Mouse (Mus musculus): ENCODE measurements around the gene Gars.
A peak's percentile ranks its signal among the peaks of the same experiment; 100 is the strongest.

Gene Gars

DNA sequence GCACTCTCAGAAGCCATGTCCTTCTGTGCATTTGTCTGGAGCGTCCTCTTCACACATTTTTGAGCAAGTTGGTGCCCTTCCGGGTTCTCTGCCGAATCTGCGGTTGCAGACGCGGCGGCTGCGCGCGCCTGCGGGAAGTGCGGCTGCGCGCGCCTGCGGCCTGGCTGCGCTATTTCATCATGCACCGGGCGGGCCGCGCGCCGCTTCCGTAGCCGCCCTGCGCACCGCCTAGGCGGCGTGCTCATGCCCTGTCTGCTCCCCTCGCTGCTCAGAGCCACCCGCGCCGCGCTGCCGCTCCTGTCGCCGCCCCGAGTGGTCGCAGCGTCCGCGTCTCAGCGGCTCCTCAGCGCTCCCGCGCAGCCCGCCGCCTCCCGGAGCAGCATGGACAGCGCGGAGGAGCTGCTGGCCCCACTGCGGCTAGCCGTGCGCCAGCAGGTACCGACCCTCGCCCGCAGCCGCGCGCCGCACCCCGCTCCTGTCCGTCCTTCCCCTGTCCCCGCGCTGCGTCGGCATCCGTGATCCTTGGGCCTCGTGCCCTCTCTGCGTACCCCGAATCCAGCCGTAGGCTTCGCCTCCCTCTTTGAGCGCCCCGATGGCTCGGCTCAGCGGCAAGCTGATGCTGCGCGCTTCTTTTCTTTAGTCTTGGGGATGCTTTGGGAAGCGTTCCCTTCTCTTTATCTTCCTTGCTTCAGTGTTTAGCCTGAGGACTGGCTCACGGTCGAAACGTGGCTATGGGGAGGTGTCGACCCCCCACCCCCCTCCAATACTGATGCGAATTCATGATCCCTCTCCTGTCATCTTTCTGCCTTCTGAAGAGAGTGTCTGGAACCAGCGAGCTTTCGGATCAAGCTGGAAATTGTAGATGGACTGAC is at the start of gene Gars:
Gene Gars (plus strand): TSS at position 209 of the 872 bp plus-strand sequence.
- peak; percentile 61 for DNase-seq (ENCODE audit: low read depth, low spot score)

DNA sequence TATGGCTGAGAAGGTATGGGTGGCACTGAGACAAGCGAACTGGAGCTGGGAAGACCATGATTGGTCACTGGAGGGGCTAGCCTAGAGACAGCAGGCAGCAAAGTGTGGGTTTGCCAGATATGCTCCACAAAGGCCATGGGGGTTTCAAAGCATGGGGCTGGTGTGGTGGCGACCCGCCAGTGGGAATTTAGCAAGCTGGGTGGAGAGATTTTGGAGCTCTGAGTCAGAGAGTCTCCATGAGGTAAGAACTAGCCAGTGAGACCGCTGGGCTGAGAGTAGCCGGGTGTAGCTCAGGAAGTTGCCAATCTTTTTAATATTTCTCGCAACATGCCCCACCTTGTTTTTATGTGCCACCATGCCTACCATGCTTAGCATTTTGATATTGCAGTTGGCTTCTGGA is 49.7 kb upstream of the Gars start:
- DNase-seq (ENCODE audit: low read depth, low spot score) = no peak

DNA sequence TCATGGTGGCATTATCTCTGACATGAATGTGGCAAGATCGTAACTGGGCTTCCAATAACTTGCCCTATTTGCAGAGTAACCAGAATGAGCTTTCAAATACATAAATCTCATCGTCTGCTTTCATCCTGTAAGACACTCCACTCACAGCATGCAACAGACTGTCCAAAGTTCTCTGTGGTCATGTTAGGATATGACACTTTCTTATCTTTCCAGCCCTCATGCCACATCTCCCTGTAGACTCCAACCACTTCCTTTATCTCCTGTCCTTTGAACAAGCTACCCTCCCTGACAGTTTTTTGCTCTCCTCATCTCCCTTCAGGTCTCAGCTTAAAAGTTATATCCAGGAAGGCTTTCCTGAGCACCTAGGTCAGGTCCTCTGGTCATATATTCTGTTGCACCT is 46.6 kb upstream of the Gars start:
- no peak for DNase-seq (ENCODE audit: low read depth, low spot score)

DNA sequence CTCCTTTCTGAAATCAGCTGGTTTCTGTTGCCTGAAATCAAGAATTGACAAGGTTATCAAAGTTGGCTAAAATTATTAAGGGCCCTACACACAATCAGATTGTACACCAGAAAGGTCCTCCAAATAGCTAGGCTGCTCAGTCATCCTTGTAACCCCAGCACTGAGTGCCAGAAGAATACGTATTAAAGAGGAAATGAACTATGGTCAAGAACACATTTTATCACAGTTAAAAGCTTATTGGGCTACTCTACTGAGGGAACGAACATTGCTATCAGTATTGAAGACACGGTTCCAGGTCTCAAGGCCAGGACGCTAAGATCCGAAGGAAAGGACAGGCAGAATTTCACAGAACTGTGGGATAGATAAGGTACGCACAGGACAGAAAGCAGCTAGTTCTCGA is 45.7 kb upstream of the Gars start:
- DNase-seq (ENCODE audit: low read depth, low spot score) = no peak

DNA sequence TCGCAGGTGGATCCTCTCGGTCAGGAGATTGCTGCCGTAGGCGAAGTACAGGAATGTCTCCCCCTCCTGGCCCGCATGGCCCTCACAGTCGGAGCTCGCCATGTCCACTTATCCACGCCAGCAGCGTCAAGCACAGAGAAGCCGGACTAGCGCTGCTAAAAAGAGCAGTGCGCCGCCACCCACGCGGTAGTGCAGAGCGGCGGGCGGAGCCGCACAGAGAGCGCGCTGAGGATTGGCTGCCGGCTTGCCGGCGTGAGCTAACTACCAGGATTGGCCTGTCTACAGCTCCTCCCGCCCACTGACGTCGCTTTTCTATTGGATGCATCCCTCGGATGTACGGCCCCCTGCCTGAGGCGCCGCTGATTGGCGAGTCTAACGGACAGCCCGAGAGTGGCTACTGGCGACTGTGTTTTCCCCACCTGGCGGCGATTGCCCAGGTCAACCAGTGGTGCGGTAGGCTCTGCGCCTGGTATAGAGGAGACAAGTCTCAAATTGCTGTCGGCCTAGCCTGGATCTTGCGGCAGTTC is 45.0 kb upstream of the Gars start, which contains the start of gene Ggct:
Gene Ggct (minus strand): TSS at position 217 of the 527 bp plus-strand sequence.
- peak; percentile 90 for DNase-seq (ENCODE audit: low read depth, low spot score)

DNA sequence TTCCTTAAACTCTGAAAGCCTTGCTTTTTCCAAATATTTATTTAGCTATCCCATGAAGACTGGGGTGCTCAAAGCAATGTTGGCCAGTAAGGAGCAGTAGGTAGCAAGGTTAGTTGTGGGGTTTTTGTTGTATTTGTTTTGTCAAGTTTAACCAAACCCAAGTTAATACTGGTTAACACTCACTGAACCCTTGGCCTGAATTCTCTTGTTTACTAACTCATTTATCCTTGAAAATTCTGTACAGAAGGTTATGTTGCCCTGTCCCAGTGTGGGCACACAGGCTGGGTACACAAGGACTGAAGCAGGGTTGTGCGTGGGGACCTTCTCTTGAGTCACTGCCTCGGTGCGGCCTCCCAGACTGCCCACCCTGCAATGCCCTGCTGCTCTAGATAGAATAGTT is 41.4 kb upstream of the Gars start:
- no peak for DNase-seq (ENCODE audit: low read depth, low spot score)

DNA sequence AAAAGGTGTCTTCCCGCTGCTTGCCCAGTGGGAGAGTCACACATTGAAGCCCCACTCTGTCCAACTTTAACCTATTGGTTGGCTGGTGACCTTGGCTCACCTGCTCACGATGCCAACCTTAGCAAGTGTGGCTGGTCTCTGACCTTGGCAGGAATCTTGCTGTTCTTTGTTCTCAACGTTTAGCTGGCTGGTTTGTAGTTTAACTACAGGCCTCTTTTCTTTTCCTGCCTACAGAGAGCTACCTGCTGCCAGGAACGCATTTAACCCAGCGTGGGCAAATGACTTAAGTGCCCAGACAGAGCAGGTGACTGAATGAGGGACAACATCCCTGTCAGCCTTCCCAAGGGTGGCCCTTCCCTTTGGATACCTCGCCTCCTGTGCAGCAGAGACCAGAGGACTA is 40.1 kb upstream of the Gars start:
- no peak for DNase-seq (ENCODE audit: low read depth, low spot score)

DNA sequence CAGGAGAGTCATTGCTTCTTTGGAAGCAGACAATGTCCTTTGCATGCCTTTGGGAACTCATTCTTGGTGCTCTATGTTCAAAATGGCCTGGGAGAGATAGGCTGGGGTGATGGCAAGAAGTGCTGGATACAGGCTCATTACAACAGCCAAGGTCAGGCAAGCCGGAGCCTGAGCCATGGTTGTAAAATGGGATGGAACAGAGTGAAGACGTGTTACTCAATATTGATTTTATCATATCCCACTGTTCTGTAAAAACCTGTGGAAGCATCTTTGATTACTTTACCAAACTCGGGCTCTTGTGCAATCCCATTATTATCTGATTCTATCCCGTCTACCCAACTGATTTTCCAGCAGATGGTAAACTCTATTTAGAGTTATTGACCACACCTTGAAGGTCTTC is 36.5 kb upstream of the Gars start:
- DNase-seq (ENCODE audit: low read depth, low spot score) = no peak

DNA sequence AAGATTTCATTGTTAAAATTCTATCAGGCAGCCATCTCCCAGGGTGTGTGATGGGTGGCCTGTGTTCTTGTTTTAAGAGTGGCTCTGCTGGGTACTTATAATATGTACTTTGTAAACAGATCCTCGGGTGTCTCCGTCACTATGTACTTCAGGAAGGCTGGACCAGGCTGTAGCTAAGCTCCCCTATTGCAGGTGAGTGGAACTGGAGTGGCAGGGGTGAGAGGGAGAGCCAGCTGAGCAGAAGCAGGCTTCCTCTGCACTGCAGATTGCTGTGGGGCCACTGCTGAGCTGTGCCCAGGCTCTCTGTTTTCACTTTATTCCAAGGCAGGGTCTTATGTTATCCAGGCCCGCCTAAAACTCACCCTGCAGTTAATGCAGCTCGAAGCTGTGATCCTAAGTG is 35.4 kb upstream of the Gars start:
- DNase-seq (ENCODE audit: low read depth, low spot score) = no peak

DNA sequence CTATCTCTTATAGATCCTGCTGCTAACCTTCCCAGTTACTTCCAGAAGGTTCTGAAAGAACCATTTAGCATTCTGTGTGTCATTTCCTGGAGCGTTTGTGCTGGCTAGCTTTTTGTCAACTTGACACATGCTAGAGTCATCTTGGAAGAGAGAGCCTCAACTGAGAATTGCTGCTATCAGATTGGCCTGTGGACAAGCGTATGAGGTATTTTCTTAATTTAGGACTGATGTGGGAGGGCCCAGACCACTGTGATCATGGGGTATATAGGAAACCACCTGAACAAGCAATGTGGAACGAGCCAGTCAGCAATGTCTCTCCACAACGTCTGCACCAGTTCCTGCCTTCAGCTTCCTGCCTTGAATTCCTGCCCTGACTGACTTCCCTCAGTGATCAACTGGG is 34.2 kb upstream of the Gars start:
- DNase-seq (ENCODE audit: low read depth, low spot score) = no peak

DNA sequence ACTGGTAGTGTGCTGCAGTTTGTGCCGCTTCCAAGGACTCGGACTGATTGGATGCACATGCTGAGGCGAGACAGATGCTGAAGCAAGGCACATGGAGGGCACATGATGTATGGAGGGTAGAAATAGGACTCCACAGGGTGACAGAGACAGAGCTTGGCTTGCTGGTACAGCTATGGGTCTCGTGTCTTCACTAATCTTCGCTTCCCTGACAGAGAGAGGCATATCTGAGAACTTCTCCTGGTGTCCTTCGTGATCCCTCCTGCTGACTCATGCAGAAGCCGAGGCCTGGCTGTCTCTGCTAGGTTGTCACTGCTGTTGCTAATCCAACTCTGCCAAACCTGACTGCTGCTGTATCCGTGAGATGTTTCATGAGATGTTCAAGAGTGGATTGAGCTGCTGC is 29.4 kb upstream of the Gars start:
- no peak for DNase-seq (ENCODE audit: low read depth, low spot score)

DNA sequence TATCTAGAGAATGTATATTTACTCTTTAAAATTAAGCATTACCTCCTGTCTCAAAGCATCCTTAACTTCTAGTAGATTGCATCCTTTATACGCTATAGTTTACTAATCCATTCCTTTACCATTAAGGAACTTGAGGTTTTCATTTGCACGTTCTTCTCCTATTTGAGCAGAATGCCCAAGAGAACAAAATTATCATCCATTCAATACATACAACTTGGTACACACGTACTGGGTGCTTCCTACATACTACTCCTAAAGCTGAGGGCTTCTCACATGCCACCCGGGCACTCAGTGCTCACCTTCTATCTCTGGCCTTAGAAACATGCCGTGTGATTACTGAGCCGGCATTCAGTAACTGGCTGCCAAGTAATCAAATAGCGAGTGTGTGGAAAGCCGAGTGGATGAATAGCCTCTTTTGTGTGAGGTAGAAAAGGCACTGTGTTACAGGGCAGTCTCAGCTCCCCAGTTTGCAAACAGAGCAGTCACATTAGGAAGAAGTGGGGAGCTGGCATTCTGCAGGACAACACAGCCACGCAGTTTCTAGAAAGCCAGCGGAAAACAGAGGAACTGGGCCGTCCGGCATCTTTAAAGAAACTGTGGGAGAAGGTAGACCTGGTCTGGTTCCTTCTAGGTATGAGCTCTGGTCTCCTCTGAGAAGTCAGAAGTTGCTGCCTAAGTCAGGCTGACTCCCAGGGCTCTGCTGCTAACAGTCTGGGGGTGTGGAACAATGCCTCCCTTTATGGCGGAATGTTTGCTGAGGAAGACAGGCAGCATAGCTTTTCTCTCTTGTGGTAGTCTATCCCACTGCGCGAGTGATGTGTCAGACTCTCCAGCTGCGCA is 28.2 kb upstream of the Gars start:
- DNase-seq (ENCODE audit: low read depth, low spot score) = no peak

DNA sequence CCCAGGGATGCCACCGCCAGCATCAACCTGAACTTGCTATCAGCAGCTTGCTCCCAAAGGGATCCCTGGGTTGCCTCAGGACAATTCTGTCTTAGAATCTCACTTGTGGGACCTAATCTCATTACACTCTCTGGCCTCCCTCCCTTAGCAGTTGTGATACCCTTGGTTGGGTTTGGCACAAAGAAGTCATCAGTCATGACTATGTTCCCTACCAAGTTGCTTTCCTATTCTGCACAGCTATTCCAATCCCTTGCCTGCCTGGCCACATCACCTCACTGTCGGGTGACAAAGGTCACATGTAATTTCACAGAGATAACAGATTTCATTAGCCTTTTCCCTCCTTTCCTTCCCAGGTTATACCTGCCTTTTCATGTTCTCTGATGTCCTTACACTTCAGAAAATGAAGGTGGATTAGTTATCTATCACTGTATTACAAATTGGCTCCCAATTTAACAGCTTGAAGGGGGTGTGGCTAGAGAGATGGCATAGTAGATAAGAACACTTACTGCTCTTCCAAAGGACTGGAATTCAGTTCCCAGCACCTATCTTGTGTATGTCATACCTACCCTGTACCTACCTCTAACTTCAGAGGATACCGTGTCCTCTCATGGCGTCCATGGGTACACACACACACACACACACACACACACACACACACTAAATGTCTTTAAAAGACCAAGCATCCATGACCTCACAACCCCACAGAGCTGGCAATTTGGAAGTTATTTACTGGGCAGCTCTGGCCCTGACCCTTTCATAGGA is 27.3 kb upstream of the Gars start:
- no peak for DNase-seq (ENCODE audit: low read depth, low spot score)

DNA sequence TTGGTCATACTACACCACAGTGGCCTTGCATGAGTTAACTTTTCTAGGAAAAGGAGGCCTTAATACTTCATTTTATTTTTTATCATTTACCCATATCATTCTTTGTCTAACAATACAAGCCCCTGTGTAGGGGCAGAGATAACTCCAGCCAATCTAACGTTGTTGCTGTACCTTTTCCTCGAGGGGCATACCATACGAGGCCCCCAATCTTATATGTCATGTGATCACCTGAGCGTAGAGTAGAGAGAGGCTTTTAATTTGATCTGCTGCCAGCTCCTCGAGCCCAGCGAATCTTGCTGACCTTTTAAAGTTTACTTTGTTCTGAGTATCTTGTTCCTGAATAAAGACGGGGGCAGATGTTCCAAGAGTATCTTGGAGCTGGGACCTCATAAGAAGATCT is 25.3 kb upstream of the Gars start:
- DNase-seq (ENCODE audit: low read depth, low spot score) = no peak

DNA sequence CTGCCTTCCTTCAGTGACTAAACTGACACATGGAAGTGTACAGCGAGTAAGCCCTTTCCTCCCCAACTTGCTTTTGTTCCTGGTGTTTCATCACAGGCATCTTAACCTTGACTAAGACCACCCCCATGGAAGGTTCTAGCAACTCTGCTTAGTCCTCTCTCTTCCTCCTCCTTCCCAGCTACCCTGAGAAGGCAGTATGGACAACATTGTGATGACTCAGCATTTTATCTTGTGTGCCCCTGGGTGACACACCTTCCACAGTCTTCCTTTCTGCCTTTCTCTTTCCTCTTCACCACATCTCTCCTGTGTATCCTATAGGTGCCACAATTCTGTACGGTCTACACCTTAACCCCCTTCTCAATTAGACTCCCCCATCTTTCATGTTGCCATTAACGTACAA is 23.6 kb upstream of the Gars start:
- no peak for DNase-seq (ENCODE audit: low read depth, low spot score)

DNA sequence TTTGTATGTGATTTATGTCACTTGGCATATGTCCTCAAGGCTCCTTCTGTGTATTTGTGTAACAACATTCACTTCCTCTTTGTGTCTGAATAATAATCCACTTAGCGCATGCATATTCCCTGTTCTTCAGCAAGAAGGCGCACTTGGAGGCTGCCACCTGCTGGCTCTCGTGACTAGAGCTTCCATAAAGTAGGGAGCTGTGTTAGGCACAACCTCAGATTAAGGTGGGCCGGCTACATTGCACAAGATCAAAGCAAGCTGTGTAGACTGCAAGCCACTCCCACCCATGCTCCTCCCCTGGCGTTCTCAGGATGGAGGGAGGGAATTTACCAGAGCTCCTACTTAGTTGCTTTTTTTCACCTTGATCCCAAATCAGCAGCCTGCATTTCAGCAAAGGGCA is 21.6 kb upstream of the Gars start:
- DNase-seq (ENCODE audit: low read depth, low spot score) = peak; percentile 60

DNA sequence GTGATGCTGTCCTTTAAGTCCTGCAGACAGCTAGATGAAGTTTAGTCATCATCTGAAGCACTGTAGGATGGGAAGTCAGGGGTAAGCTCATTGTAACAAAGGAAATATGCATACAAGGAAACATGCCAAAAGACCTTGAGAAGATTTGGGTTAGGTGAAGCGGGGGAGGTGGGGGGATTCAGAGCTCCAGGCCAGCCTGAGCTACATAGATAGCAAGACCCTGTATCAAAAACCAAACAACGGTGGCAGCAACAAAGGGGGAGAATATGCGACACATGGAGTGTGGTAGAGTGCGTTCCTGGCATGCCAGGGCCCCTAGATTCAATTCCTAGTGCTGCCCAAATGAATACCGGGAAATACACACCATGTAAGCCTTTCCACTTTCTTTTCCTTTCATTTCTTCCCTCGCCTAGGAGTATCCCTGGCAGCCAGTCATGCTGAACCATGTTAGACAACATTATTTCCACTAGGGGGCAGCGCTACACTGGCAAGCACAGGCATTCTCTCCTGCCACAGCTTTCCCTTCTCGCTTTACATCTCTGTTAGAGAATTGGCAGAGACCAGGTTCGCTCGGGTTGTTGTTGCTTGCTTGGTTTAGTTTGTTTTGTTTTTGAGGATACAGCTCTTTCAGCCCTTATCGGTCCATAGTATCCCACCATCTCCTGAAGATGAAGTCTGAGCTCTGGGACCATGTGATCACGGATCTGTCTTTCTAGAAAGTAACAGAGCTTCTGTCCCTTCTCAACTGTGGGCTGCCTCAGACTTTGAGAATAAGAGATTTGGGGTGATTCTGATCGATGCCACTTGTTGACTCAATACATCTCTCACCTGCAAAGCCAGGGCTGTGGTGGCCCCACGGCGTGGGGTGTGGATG is 20.9 kb upstream of the Gars start:
- peak; percentile 69 for DNase-seq (ENCODE audit: low read depth, low spot score)

DNA sequence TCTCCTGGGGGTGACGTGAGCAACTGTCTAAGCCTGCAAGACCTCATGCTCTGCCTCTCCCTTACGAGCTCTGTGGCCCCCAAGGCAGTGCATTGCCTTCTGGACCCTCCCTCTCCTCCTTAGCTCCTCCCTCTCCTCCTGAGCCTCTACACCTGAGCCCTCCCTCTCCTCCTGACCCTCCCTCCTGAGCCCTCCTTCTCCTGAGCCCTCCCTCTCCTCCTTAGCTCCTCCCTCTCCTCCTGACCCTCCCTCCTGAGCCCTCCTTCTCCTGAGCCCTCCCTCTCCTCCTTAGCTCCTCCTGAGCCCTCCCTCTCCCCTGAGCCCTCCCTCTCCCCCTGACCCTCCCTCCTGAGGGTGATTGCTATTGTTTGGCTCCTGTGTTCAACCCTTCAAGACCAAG is 19.4 kb upstream of the Gars start:
- DNase-seq (ENCODE audit: low read depth, low spot score) = peak; percentile 34

DNA sequence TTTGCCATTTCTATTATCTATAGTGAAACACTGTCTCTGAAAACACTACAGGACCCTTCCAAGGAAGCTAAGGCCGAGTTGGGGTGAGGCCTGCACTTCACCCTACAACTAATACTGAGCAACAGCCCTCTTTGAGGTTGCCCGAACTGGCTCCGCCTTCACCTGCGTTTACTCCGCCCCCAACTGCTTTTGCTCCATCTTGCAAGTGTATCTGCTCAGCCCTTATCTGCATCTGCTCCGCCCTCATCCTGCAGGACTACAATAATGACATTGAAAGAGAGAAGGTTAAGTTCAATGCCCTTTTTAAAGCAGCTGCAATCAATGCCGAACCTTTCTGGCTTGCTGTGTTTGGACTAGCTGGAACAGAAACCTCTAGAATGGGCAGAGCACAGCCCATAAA is 16.0 kb upstream of the Gars start:
- no peak for DNase-seq (ENCODE audit: low read depth, low spot score)

DNA sequence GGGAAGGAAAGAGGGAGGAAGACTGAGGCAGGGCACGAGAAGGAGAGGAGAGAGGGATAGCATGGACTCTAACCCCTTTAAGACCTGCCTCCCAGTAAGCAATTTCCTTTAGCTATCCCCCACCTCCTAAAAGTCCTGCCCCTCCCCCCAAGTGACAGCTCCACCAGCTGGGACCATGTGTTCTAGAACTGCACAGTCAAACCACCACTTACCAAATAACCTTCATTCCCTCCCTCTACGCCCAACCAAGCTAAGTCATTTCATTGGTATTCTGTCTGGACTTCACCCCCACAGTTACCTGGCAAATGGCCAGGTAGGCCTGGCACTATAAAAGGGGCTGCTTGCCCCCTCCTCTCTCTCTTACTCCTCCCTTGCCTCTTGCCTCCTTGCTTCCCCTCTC is 10.2 kb upstream of the Gars start:
- no peak for DNase-seq (ENCODE audit: low read depth, low spot score)

DNA sequence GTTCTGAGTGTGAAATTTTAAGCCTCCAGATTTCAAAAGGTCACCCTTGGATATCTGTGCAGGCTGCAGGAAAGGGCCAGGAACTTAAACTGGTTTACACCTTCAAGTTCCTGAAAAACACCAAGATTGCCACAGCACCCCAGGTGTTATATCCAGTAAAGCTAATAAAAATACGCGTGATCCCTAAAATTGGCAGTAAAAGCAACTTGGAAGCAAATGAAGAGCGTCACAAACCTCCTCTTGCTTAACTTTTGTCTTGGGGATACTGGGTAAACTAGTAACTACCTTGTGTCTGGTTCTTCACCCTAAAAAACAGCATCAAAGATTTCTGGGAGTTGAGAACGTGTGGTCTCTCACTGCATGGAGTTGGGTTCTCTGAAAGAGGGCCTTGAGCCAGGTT is 1.1 kb upstream of the Gars start:
- no peak for DNase-seq (ENCODE audit: low read depth, low spot score)

All from WW6 (cell line).